Mouse (Mus musculus) thymus, postnatal 36 days (tissue): ENCODE measurements around the gene Med22.

ENCODE experiments used
- DNase-seq, 2 experiments: peaks; one replicate each; pipeline ENCODE4 v3.0.0; 2022; ENCODE audit warnings: mixed read lengths in 2 of 2

Gene Med22

GRCm38 (mm10) chr2:26862856-26863255, 47.6 kb downstream of the Med22 start:
- DNase-seq = no peak
